Mouse (Mus musculus) heart, postnatal 14 days (tissue): ENCODE results near the gene Gab2. TPM values are rescaled to one million over a fixed set of nuclear protein-coding genes. Genes with fewer than 3 reads are reported as not detected.

Source experiments
- total RNA-seq, 2 experiments: library from RNA; stranded (reverse); gene quantifications; 2 replicates each; pipeline ENCODE4 v1.2.3; 2021

Gab2 gene
- total RNA-seq, 2 experiments from 2014 or later: 16.9 to 20.9 TPM

Other genes with a start within 250 kb of the Gab2 start
- gene Nars2, start 130.1 kb upstream of the Gab2 start, total RNA-seq: 10 to 100 TPM; 17.7 to 19.0 TPM